Mouse (Mus musculus) hematopoietic stem cell, adult 5-6 weeks (primary cell): ENCODE results near the gene Sap30bp. TPM values are rescaled to one million over a fixed set of nuclear protein-coding genes. Genes with fewer than 3 reads are reported as not detected.
A peak's percentile ranks its signal among the peaks of the same experiment; 100 is the strongest.

ENCODE experiments used
- ATAC-seq, 2 experiments: fragments of 125-278 bp in 1 of 2; replicated peaks in 1 of 2; 2 replicates each; pipeline ENCODE4 v1.8.0; 2016 to 2017; ENCODE audit warnings: inconsistent platforms in 2 of 2, mild to moderate bottlenecking in 2 of 2, moderate number of reproducible peaks in 2 of 2, low read depth in 1 of 2, moderate TSS enrichment in 1 of 2; ENCODE audit not compliant: low FRiP score in 2 of 2, poor library complexity in 2 of 2, severe bottlenecking in 2 of 2, insufficient read depth in 1 of 2, low TSS enrichment in 1 of 2
- total RNA-seq: library from RNA; stranded (forward); fragments of 172-1452, 232-1000 nt; gene quantifications from 2 replicates; pipeline ENCODE4 v1.2.3, GENCODE M21; 2017

Sap30bp gene
- total RNA-seq, 1 experiment from 2014 or later, result 170 TPM

DNA sequence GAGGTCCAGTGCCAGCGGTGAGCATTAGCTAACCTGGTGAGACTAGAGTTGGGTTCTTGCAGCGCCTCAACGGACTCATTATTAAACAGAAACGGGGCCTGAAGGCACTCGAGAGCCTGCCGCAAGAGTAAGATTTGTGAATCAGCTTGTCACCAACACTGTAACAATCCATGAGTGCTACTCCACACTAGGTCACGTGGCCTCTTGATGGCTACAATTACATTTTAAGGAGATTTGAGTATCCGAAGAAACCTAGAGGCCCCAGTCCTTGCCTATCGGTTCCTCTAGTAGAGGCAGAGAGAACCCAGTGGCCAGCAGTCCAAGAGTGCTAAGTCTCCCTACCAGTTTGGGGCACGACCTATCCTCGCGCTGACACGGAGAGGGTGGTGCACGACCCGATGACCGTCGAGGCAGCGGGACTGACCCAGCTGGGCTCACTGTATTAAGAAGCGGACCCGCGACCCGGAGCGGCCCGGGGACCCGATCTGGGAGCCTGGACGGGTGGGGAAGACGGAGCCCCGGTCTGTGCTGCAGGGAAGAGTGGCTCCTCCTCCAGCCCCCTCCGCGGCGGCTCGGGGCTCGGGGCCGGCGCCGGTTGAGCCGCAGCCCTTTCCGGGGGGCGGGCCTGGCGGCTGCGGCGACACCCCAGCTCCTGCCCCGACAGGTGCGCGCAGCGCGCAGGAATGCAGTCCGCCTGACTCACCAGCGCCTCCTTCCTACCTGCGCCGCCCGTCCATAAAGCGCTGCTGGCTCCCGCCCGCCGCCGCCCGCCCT, 41.4 kb downstream of the Sap30bp start, which contains the start of gene Itgb4:
TSS of gene Itgb4 (plus strand) at position 401 of the 774 bp plus-strand sequence.
- ATAC-seq, result peak; percentile 23 to 40; a peak in 3 of 4 replicates

DNA sequence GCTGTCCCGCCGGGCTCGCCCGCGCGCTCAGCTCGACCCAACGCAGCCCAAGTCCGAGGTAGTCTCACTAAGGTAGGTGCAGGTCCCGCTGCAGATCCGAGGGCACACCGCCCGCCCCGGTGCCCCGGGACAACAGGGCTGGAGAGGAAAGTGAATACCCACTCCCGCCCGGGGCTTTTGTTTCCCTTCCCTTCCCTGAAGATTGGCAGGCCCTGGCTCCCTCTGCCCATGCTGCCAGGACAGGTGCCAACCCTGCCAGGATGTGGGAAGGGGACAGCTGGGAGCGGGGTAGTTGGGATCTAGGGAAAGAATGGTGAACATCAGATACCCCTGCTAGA, 42.0 kb downstream of the Sap30bp start:
- ATAC-seq, result no peak

DNA sequence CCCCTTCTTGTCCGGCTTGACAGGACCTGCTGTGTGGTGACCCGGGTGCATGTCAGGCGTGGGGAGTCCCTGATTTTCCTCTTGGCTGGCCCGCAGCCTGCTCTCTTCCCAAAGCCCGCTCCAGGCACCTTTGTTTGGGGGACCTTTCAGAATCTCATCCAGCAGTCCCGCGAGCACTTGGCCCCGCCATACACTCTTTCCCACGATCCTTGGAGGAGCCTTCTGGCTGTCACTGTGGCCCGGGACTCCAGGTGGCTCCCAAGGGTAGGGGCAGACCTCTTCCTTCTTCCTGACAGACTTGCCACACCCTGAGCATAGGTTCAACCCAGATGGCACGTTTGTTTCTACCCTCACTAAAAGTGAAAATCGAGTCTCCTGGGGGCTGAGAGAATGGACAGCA, 42.5 kb downstream of the Sap30bp start:
- ATAC-seq, result no peak

DNA sequence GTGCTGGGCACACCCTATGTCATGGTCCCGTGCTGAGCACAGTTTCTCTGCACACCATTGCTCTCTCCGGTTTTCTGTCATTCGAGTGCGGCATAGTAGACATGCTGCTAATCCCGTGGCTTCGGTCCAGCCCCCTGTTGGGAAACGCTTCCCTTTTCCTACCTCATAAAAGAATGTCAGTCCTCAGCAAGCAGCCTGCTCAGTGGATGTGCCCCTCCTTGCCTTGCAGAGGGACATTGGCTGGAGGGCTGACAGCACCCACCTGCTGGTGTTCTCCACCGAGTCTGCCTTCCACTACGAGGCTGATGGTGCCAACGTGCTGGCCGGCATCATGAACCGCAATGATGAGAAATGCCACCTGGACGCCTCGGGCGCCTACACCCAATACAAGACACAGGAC, 49.4 kb downstream of the Sap30bp start:
- ATAC-seq, result no peak

DNA sequence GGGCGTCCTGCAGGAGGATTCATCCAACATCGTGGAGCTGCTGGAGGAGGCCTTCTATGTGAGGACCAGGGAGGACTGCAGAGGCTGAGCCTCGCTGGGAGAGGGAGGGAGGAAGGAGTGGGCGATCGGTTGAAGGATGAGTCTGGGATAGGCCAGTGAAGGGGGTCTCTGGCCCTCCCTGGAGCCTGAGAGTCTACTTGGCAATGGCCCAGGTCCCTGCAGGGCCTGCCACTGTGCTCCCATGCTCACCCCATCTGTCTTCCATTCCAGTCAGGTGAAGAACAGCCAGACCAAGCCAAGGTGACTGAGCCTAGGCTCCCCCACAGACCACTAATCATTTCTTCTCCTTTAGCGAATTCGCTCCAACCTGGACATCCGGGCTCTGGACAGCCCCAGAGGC, 50.2 kb downstream of the Sap30bp start:
- no peak for ATAC-seq

DNA sequence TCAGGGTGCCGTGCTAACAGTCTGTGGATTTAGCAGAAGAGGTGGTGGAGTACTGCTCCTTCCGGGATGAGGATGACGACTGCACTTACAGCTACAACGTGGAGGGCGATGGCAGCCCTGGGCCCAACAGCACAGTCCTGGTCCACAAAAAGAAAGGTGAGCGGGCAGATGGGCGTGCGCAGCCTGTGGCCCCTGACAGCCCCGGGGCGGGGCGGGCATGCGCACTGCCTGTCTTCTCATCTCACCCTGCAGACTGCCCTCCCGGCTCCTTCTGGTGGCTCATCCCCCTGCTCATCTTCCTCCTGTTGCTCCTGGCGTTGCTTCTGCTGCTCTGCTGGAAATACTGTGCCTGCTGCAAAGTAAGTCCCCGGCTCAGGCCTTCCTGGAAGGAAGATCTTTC, 56.6 kb downstream of the Sap30bp start:
- no peak for ATAC-seq

DNA sequence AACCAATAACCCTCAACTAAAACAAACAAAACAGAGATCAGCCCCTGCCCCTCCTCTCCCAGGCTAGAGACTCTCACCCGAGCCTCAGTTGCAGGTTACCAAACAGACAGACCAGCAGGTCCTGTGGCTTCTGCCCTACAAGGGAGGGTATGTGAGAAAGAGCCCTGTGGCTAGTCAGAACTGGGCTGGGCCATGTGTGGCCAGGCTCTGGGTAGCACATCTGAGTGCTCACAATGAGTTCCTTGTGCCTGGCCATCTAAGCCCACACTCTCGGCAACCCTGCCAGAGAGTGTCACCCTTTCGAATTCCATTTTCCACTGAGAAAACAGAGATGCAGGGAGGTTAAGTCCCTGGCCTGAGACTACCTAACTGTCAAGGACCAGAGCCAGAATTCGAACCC, 59.0 kb downstream of the Sap30bp start:
- no peak for ATAC-seq

DNA sequence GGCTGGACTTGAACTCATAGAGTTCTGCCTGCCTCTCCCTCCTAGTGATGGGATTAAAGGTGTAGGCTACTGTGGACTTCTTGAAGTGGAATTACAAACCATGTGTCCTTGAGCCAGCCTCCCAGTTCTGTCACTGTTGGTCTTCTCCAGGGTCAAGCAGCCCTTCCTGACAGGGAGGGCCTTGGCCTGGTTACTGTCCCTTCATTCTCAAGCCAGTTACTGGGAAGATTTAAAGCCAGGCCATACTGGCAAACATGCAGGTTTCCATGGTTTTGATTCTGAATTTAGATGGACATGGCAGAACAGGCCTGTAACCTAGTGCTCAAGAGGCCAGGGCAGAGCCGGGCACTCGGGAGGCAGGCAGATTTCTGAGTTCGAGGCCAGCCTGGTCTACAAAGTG, 62.2 kb downstream of the Sap30bp start:
- ATAC-seq, result no peak

DNA sequence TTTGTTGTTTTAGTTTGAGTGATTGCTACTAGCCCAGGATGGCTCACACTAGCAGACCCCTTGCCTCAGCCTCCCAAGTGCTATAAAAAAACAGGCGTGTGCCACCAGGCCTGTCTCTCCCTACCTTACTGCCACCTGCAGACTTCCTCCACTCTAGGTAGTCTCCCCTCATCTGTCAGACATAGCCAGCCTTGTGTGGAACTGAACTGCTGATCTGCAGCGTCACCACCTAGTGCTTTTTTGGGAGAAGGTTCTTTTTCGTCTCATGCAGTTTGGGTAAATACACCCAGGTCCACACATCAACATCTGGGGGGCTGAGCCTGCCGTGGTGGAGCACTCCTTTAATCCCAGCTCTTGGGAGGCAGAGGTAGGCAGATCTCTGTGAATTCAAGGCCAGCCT, 64.0 kb downstream of the Sap30bp start:
- no peak for ATAC-seq

DNA sequence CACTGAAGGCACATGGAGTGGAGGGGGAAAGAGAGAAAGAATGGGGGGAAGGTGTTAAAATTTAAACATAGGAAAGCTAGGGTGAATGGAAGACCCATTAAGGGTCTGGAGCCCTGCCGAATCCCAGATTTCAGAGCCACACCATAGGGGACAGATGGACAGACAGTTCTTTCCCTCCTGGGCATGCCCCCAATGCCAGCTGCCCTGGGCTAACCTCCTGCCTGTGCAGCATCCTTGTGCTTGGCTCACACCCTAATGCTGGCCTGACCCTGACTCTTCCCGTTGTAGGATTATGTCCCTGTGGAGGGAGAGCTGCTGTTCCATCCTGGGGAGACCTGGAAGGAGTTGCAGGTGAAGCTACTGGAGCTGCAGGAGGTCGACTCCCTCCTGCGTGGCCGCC, 64.6 kb downstream of the Sap30bp start:
- no peak for ATAC-seq

DNA sequence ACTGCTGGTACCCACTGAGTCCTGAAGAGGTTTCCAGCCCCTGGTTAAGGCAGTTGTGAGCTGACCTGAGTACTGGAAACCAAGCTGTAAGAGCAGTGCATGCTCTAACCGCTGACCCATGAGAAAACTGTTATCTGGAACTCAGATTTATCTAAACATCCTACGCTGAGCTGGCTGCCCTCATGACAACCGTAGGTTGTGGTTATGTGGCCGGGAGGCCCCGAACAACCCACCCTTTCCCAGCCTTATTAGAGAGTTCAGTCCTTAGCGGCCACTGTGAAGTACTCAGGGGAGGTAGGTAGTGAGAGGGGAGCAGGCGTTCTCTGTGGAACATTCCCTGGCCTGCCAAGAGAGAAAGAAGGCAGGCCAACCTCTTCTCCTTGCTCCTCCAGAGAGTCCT, 65.9 kb downstream of the Sap30bp start:
- no peak; a peak in 1 of 4 replicates for ATAC-seq

DNA sequence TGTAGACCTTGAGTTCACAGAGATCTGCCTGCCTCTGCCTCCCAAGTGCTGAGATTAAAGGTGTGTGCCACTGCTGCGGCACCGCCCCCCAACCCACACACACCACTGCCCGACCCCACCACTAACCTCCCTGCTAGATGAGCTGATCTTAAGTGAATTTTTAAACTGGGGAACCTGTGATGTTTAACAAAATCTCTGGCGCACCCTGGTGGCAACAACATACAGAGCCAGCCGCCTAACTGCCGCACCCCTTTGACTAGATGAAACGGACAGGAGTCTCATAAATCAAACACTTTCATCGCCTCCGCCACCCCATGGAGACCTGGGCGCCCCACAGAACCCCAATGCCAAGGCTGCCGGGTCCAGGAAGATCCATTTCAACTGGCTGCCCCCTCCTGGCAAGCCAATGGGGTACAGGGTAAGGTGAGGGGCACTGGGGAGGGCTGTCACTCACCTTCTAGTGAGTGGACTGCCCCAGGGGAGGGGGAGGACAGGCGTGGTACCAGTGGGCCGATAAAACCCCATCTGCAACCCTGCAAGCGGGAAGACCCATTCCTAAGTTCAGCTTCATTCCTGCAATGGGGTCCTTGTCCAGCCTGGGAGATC, 66.6 kb downstream of the Sap30bp start:
- peak; percentile 28 to 69; a peak in 3 of 4 replicates for ATAC-seq

DNA sequence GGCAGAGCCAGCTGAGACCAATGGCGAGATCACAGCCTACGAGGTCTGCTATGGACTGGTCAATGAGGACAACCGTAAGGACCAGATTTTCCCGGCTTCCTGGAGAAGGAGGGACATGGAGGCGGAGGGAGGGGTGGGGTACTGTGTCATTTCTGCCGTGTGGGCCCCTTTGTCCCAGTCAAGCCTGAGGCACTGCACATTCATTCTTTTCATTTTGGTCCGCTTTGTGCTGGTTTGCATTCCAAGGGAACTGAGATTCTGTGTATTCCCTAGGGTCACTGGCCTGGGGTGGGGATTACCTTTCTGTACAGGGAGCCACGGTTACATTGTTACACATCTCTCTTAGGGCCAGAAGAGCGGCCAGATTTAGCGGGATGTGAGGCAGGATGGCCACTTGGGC, 67.5 kb downstream of the Sap30bp start:
- ATAC-seq, result no peak

DNA sequence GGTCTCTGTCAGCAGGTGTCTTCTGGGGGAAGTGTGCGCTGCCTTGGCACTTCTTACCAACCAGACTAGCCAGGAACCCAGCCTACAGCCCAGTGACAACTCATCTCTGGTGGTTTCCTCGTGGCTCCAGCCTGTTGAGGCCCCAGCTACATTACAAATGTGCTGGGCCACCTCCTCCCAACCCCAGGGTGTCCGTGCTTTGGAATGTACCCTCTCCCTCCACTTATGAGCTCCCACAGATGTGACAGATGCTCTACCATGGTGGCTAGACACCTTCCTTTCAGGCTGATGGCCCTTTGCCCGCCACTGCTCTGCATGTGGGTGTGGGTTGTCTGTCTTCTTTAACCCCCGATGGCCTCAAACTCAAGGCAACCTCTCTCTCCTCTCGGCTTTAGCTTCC, 68.6 kb downstream of the Sap30bp start:
- no peak for ATAC-seq

DNA sequence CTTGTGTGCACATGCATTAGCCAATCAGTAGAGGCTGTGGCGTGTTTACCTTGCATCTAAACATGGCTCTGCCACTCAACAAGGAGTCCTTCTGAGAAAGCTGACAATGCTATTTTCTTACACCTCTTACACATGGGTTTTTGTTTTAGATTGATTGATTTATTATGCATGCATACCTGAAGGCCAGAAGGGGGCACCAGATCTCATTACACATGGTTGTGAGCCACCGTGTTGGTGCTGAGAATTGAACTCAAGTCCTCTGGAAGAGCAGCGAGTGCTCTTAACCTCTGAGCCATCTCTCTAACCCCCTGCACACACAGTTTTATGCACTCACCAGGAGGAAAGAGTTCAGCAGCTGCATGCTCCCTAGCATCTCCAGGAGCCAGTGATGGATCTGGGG, 69.8 kb downstream of the Sap30bp start:
- no peak for ATAC-seq

DNA sequence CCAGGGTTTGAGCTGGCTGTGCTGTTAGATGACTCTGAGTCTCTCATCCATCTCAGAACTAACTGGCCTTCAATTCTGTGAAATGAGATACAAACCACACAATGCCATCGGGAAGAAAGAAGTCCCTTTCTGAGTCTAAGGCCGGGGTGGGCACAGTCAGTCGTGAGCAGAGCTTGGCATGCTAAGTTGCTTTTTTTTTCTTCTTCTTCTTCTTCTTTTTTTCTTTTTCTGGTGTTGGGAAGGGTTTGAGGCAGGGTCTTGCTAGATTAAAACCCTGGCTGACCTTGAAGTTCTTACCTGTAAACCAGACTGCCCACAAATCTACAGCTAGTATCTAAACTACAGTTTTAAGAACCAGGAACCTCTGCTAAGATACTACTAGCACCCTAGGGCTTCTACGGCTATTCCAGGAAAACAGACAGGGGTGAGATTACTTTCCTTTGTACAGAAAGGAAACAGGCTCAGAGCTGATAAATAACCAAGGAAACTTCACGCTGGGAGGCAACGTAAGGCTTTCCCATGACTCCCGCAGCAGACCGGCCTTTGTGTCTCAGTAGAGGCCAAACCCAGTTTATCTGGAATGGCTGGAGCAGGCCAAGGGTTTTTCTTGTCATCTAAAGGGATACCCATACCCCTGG, 71.2 kb downstream of the Sap30bp start:
- ATAC-seq, result 0 out of 4 replicates have a peak, but pooled peaks of 1 of the 2 experiments have one; percentile 1

DNA sequence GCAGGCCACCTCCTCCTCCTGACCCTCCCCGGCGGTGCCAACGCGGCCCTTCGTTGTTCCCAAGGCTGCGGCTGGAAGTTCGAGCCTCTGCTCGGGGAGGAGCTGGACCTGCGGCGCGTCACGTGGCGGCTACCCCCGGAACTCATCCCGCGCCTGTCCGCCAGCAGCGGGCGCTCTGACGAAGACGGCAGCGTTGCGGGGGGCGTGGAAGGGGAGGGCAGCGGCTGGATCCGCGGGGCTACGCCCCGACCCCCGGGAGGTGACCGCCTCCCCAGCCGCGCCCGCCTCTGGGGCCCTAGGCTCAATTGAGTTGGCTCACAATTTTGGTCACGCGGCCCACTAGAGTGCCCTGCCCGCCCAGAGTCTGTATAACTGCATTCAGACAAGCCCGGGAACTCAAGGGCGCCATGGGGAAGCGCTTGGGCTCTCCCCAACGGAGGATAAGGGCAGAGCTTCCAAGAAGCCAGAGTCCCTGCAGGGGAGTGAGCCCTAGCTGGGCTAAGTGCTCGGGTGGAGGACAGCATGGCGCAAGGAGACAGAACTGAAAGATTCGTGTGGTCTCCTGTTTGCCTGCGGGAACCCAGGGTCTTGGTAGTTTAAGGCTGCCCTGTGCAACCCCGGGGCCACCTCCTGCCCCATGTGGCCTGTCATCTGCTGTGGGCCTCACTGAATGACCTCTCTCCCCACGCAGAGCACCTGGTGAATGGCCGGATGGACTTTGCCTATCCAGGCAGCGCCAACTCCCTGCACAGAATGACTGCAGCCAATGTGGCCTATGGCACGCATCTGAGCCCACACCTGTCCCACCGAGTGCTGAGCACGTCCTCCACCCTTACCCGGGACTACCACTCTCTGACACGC, 72.0 kb downstream of the Sap30bp start:
- ATAC-seq, result peak; percentile 63 to 65
